Mouse (Mus musculus) layer of hippocampus, adult 9-11 months (tissue): Measurements from ENCODE around the gene Mpst.
A peak's percentile ranks its signal among the peaks of the same experiment; 100 is the strongest.

Source experiments
- DNase-seq: peaks from one replicate; pipeline ENCODE4 v3.0.0; 2022

Gene Mpst

DNA sequence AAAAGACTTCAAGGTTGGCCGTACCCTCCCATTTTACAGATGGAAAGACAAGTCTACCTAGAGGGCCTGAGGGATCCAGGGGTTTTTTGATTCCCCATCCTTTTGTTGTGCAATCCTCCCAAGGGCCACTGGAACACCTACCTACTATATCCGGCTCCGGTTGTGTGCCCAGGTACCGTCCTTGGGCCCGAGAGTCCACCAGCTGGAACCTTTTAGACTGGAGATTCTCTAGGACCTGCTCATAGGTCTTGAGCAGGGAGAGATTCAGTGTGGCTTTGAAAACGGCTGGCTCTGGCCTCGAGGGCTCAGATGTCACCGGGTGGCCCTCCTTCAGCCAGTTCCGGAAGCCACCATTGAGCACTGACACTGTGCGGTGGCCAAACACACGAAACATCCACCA lies 1.1 kb upstream of the Mpst start:
- no peak for DNase-seq

DNA sequence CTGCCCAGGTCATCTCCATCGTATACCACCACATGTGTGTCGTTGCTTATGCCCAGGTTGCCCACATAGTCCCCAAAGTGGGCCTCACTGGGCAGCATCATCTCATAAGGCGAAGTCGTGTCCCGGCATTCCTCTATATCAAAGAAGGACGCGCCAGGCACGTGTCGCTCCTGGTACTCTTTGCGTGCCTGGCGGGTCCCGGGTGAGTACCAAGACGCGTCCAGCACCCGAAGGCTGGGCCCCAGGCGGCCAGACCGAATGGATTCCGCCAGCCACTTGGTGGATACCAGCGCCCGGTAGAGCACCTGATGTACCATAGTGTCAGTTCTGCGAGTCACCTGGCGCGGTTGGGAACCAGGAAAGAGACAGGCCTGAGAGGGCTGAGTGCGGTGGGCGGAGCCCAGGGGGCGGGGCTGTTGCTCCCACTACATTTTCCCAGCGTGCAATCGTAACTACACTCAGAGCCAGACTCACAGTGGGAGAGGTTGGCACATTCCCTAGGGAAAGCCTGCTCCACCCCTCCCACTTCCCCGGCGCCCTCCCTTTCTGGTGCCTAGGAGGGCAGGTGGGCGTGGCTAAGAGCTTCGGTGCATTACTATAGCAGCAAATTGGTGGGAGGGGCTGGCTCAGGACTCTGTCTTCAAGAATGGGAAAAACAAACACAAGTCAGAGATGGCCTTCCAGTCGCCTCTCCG lies 552 bp upstream of the Mpst start, which contains the start of gene Tst:
TSS of gene Tst (minus strand) at position 391 of the 695 bp plus-strand sequence.
- peak; percentile 95 for DNase-seq

DNA sequence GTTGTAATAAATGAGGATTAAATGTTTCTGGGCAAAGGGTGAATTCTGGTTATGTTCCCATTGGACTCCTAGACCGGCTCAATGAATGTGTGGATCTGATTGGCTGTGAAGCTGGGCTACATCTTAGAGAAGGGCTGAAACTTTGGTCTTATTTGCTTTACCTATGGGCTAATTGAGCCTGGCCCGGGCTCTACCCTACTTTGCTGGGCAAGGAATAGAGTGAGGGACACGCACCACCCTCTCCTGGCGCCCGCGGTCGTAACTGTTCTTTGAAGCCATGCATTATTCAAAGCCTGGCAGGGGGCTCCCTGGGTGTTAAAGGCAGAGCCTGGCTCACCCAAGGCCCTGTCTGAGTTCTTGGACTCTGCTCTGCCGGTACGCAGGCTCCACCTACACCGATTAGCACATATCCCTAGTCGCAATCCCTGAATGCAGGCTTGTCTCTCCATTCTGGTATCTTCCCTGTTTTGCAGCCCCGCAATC lies 3.4 kb downstream of the Mpst start:
- DNase-seq: no peak

GRCm38 (mm10) chr15:78413083-78413718 lies 7.0 kb downstream of the Mpst start:
- DNase-seq: no peak

- no peak for DNase-seq
Measured at GRCm38 (mm10) chr15:78413719-78414117, 7.5 kb downstream of the Mpst start.

DNA sequence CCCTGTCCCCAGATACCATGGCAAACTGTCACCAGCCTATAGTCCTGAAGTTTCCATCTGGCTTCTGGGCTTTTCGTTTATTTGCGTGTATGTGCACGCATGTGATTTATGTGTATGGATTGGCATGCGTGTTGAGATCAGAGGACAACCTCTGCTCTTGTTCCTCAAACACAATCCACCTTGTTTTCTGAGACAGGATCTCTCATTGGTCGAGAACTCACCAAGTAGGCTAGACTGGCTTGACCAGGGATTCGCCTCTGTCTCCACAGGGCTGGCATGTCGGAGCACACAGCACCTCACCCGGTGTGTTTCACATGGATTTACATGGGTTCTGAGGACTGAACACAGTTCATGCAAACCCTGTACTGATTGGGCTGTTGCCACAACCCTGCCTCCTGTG lies 7.9 kb downstream of the Mpst start:
- DNase-seq: no peak

GRCm38 (mm10) chr15:78416937-78417336 lies 10.7 kb downstream of the Mpst start:
- no peak for DNase-seq

DNA sequence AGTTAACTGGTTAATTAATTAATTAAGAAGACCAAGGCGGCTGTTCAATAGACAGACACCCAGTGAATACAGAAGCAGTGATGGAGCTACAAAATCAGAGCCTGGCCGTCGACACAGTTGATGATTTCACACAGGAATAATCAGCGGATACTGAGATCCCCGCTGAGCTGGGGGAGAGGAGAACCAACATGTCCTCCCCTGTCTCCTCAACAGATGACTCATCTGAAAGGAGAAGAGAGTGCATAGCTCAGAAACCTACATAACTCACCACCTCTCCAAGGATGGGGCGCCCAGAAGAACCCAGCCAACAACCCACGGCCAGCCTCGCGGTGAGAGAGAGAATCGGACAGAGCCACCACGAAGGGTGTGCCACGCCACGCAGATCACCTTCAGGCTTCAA lies 14.2 kb downstream of the Mpst start:
- DNase-seq: no peak

DNA sequence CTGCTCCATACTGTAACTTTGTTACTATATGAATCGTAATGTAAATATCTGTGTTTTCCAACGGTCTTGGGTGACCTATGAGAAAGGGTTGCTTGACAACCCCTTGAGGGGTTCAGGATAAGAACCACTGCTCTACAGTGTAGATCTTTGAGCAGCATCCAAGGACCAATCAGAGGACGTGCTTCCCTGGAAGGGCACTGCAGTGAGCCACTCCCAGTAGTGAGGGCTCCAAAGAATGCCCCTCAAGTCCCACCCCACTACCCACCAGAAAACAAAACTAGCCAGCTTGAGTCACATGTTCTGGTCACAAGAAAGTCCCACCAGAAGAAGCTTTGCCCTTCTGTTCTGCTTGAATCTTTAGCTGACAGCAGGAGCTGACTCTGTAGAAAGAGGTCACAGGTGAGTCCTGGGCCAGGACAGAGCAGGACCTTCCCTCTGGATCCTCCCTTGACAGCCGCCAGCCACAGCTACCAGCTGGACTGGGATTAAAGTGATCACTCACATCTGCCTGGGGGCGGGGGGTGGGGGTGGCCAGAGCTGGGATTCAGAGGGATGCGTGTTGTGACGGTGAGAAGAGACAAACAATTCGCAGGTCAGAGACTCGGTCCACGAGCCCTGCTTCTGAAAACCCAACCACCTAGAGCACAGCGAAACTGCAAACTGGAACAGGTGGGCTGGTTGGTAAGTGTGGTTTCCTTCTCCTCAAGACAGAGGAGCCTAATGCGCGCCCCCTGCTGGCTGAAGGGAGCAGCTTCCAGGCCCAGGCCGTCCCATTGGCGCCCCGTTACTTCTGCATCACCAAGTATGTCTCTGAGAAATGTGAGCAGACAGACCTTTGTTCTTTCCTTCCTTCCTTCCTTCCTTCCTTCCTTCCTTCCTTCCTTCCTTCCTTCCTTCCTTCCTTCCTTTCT lies 16.1 kb downstream of the Mpst start:
- DNase-seq: peak; percentile 74

- DNase-seq: no peak
Measured at GRCm38 (mm10) chr15:78424507-78424906, 18.3 kb downstream of the Mpst start.

DNA sequence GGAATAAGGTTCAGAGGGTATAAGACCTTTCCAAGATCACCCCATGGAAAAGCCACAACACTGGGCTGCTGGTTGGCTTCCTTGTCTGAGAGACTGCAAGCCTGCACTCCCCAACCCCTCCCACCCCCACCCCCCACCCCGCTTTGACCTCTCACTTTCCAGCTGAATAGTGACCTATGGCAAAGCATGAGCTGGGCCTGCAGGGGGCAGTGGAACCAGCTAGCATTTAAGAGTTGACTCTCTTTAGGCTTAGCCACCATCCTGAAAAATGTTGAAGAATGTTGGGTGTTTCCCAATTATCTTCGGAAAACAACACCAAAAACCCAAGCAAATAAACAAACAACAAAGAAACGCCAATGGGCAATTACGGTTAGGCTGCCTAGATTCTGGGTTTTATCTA lies 19.0 kb downstream of the Mpst start:
- DNase-seq: no peak

- DNase-seq: peak; percentile 80
Measured at GRCm38 (mm10) chr15:78428391-78429138, 22.3 kb downstream of the Mpst start, which contains the start of gene Kctd17. Kctd17 (plus strand) TSS chr15:78428564.

DNA sequence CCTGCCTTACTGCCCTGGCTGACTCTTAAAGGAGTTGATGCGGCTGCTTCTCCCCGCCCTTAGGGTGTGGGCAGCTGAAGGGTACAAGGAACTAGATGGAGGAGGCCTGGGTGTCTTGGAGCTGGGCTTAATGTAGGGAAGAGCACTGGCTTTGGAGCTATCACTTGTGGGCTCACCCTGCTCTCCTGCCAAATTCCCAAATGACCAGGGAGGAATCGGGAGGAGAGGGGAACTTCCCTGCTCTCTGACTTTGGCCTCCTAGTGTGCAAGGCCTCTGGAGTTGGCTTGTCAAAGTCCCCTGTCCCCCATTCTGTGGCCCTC lies 22.9 kb downstream of the Mpst start:
- no peak for DNase-seq

DNA sequence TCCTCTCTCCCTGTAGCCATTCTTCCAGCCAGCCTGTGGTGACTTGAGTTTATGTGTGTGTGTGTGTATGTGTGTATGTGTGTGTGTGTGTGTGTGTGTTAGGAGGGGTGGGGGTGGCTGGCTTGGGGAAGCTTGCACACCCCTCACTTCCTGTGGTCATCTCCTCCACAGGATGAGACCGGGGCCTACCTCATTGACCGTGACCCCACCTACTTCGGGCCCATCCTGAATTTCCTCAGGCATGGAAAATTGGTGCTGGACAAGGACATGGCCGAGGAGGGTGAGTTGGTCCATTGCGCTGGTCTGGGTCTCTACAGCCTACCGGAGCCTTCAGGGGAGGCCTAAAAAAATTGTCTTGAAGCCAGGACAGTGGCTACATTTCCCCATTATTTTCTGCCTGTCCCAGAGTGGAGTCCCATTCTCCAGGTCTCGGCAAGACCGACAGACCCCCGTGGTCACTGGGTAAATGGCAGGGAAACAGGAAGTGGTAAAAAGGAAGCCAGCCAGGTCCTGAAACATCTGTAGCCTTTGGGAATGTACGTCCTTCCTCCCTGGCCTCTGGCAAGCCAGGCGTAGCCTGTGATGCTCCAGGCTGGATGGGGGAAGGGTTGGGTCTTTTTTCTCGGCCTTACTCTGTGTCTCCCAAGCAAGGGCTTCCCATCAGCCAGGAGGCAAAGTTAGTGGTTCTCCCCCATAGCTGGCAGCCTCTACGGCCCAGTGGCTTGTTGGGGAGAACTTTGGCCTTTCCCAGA lies 23.8 kb downstream of the Mpst start:
- no peak for DNase-seq

DNA sequence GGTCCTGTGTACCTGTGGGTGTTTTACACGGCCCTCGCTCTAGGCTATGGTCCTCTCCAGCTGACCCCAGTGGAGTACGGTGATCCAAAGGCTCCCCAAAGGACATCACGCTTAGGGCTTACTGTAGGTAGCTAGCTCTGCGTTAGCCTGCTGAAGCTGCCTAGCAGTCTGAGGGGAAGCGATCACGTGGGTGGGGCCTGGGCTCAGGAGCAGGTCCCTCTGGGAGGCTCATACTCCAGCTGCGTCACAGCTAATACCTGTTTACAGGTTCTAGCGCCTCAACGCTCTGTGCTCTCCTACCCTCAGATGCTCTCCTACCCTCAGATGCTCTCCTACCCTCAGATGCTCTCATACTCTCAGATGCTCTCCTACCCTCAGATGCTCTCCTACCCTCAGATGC lies 24.7 kb downstream of the Mpst start:
- no peak for DNase-seq

DNA sequence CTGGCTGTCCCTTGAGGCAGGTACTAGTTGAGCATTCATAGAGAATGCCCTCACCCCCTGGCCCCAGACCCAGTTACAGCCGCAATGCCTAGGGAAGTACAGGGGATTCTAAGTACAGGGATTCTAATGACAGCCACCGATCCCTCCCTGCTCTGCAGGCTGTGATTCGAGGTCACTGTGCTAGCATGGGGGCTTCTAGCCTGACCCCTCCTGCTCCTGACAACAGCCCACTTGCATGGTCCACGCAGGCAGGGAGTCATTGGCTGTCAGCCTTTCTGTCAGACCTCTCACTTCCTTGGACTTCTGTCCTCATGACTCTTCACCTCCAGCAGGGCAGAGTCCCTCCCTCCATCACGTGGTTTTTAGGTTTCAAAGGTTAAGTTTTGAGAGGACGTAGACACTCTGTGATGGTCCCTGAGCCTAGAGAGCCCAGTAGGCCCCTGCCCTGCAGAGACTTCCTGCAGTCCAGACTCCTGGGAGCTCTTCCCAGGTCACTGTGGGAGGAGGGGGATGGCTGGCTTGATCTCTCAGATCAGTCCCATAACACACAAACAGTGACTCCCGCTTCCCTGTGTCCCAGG lies 25.4 kb downstream of the Mpst start:
- no peak for DNase-seq

- peak; percentile 66 for DNase-seq
Measured at GRCm38 (mm10) chr15:78434896-78435520, 28.8 kb downstream of the Mpst start.

- DNase-seq: no peak
Measured at GRCm38 (mm10) chr15:78435681-78436080, 29.5 kb downstream of the Mpst start.

GRCm38 (mm10) chr15:78436380-78437192 lies 30.4 kb downstream of the Mpst start:
- peak; percentile 96 for DNase-seq
